Mouse (Mus musculus): Measurements from ENCODE around the gene Ulk4.

- TF ChIP-seq CTCF (IDR thresholded peaks at IDR 0.05; ENCODE audit: borderline replicate concordance, extremely low read depth, insufficient read depth, insufficient read length), result no peak
- TF ChIP-seq POLR2A (IDR thresholded peaks at IDR 0.05; ENCODE audit: borderline replicate concordance, extremely low read depth, insufficient read depth, insufficient read length, poor library complexity, severe bottlenecking), result no peak
Measured at GRCm38 (mm10) chr9:120930811-120931210, 346.2 kb downstream of the Ulk4 start.
